Mouse (Mus musculus) kidney, embryonic 16.5 days (tissue): Measurements from ENCODE around the gene Mbnl2. TPM values are rescaled to one million over a fixed set of nuclear protein-coding genes. Genes with fewer than 3 reads are reported as not detected.

ENCODE experiments used
- ATAC-seq: fragments of 200-750 bp; cut with Nextera tagmentation; 2 replicates; pipeline ENCODE4 v1.8.0; 2017; ENCODE audit warnings: moderate TSS enrichment; ENCODE audit not compliant: low FRiP score, low TSS enrichment
- H3K27ac ChIP-seq: fragments of 300-500 bp; sonication (generic); 2 replicates; pipeline ENCODE4 v1.5.1; 2014; ENCODE audit warnings: low read length
- H3K27me3 ChIP-seq: fragments of 300-500 bp; sonication (generic); 2 replicates; pipeline ENCODE4 v1.6.1; 2014; ENCODE audit warnings: low read length, control low read depth, mixed read lengths; ENCODE audit not compliant: insufficient read depth
- H3K36me3 ChIP-seq: fragments of 300-500 bp; sonication (generic); 2 replicates; pipeline ENCODE4 v1.6.1; 2014; ENCODE audit warnings: low read length, control low read depth, mixed read lengths; ENCODE audit not compliant: insufficient read depth
- H3K4me1 ChIP-seq: fragments of 300-500 bp; sonication (generic); 2 replicates; pipeline ENCODE4 v1.6.1; 2014; ENCODE audit warnings: low read length, control low read depth, mixed read lengths; ENCODE audit not compliant: insufficient read depth
- H3K4me2 ChIP-seq: fragments of 300-500 bp; sonication (generic); replicated peaks from 2 replicates; pipeline ENCODE4 v1.6.1; 2014; ENCODE audit warnings: low read depth, low read length
- H3K4me3 ChIP-seq: fragments of 300-500 bp; sonication (generic); 2 replicates; pipeline ENCODE4 v1.5.1; 2014; ENCODE audit warnings: mild to moderate bottlenecking, low read length
- H3K9ac ChIP-seq: fragments of 300-500 bp; sonication (generic); replicated peaks from 2 replicates; pipeline ENCODE4 v1.6.1; 2014; ENCODE audit warnings: low read length
- H3K9me3 ChIP-seq: fragments of 300-500 bp; sonication (generic); 2 replicates; pipeline ENCODE4 v1.6.1; 2016; ENCODE audit warnings: low read length, control low read depth
- WGBS: fragments of 180-500 bp; shearing (Covaris S2); extraction: QIAGEN DNeasy Blood & Tissue Kit; methylation state at CpG from one replicate; pipeline ENCODE4 v1.1.7; 2014; 5-methylcytosine and 5-hydroxymethylcytosine counted together
- polyA plus RNA-seq: library from polyadenylated mRNA; unstranded; fragments of >200 nt; fragmentation: Nextera tagmentation; extraction: Ambion mirVana; gene quantifications from 2 replicates; pipeline ENCODE4 v1.2.1, GENCODE M21; 2015

The Mbnl2 gene
- polyA plus RNA-seq, 1 experiment from 2014 or later: 103 TPM

GRCm38 (mm10) chr14:120318326-120318935 is 43.0 kb downstream of the Mbnl2 start:
- ATAC-seq: peak; percentile 41; the same call in 1 of the 2 replicates
- WGBS: 50% methylated on average over 6 of the region's 6 CpGs
- Histone ChIP-seq H3K27me3 (no peaks in the 10 kb centered on the region), H3K4me1 (peaks cover 18% of the 10 kb centered on the region; the same call in 1 of the 2 replicates), H3K9ac (no peak overlapping the region), H3K27ac (no peak overlapping the region), H3K9me3 (no peaks in the 10 kb centered on the region), H3K36me3 (peaks cover 8% of the 10 kb centered on the region; the same call in 1 of the 2 replicates), H3K4me2 (no peak overlapping the region), H3K4me3 (no peak overlapping the region)

- Histone ChIP-seq H3K9ac (no peak overlapping the region), H3K36me3 (peaks cover 3% of the 10 kb centered on the region; the same call in 1 of the 2 replicates), H3K9me3 (no peaks in the 10 kb centered on the region), H3K4me1 (peaks cover 16% of the 10 kb centered on the region; the same call in 1 of the 2 replicates), H3K27me3 (no peaks in the 10 kb centered on the region), H3K27ac (no peak overlapping the region), H3K4me3 (no peak overlapping the region), H3K4me2 (no peak overlapping the region)
- no peak for ATAC-seq
- 73% methylated on average over 9 of the region's 9 CpGs for WGBS
Measured at GRCm38 (mm10) chr14:120318974-120319731, 43.7 kb downstream of the Mbnl2 start.

- H3K9me3 ChIP-seq: no peaks in the 10 kb centered on the region
- H3K4me2 ChIP-seq: no peak overlapping the region
- peaks cover 7% of the 10 kb centered on the region for H3K36me3 ChIP-seq
- 88% methylated on average over 8 of the region's 8 CpGs for WGBS
- H3K27ac ChIP-seq: no peak overlapping the region
- no peak overlapping the region for H3K9ac ChIP-seq
- no peak for ATAC-seq
- no peaks in the 10 kb centered on the region for H3K27me3 ChIP-seq
- H3K4me1 ChIP-seq: peaks cover 16% of the 10 kb centered on the region; the same call in 1 of the 2 replicates
- H3K4me3 ChIP-seq: no peak overlapping the region
Measured at GRCm38 (mm10) chr14:120322041-120322440, 46.6 kb downstream of the Mbnl2 start.

GRCm38 (mm10) chr14:120323111-120323510 is 47.6 kb downstream of the Mbnl2 start:
- Histone ChIP-seq H3K36me3 (peaks cover 7% of the 10 kb centered on the region), H3K4me2 (no peak overlapping the region), H3K27me3 (no peaks in the 10 kb centered on the region), H3K4me1 (peaks cover 16% of the 10 kb centered on the region; the same call in 1 of the 2 replicates), H3K4me3 (no peak overlapping the region), H3K27ac (no peak overlapping the region), H3K9me3 (no peaks in the 10 kb centered on the region), H3K9ac (no peak overlapping the region)
- no peak for ATAC-seq
- 56% methylated on average over 1 of the region's 1 CpGs for WGBS

GRCm38 (mm10) chr14:120324061-120324791 is 48.8 kb downstream of the Mbnl2 start:
- Histone ChIP-seq H3K9ac (no peak overlapping the region), H3K4me3 (no peak overlapping the region), H3K27ac (no peak overlapping the region), H3K27me3 (no peaks in the 10 kb centered on the region), H3K4me2 (no peak overlapping the region), H3K36me3 (peaks cover 7% of the 10 kb centered on the region), H3K9me3 (no peaks in the 10 kb centered on the region), H3K4me1 (peaks cover 6% of the 10 kb centered on the region; the same call in 1 of the 2 replicates)
- no peak for ATAC-seq
- 93% methylated on average over 8 of the region's 8 CpGs for WGBS

GRCm38 (mm10) chr14:120324883-120325480 is 49.5 kb downstream of the Mbnl2 start:
- no peak for ATAC-seq
- H3K9me3 ChIP-seq: no peaks in the 10 kb centered on the region
- no peak overlapping the region for H3K4me2 ChIP-seq
- H3K27me3 ChIP-seq: no peaks in the 10 kb centered on the region
- peaks cover 4% of the 10 kb centered on the region; the same call in 1 of the 2 replicates for H3K4me1 ChIP-seq
- H3K4me3 ChIP-seq: no peak overlapping the region
- no peak overlapping the region for H3K27ac ChIP-seq
- H3K36me3 ChIP-seq: peaks cover 7% of the 10 kb centered on the region
- no peak overlapping the region for H3K9ac ChIP-seq
- WGBS: 84% methylated on average over 19 of the region's 19 CpGs

- H3K9ac ChIP-seq: no peak overlapping the region
- no peaks in the 10 kb centered on the region for H3K9me3 ChIP-seq
- H3K4me1 ChIP-seq: peaks cover 10% of the 10 kb centered on the region
- H3K27me3 ChIP-seq: no peaks in the 10 kb centered on the region
- no peak for ATAC-seq
- WGBS: 76% methylated on average over 5 of the region's 5 CpGs
- H3K4me3 ChIP-seq: no peak overlapping the region
- H3K36me3 ChIP-seq: peaks cover 7% of the 10 kb centered on the region
- no peak overlapping the region for H3K4me2 ChIP-seq
- no peak overlapping the region for H3K27ac ChIP-seq
Measured at GRCm38 (mm10) chr14:120325673-120326072, 50.2 kb downstream of the Mbnl2 start.

- 69% methylated on average over 12 of the region's 12 CpGs for WGBS
- H3K27me3 ChIP-seq: no peaks in the 10 kb centered on the region
- H3K4me1 ChIP-seq: peaks cover 35% of the 10 kb centered on the region
- H3K4me3 ChIP-seq: no peak overlapping the region
- H3K9ac ChIP-seq: no peak overlapping the region
- peak; percentile 36; the same call in 1 of the 2 replicates for ATAC-seq
- H3K4me2 ChIP-seq: no peak overlapping the region
- no peak overlapping the region for H3K27ac ChIP-seq
- H3K36me3 ChIP-seq: peaks cover 6% of the 10 kb centered on the region; the same call in 1 of the 2 replicates
- no peaks in the 10 kb centered on the region for H3K9me3 ChIP-seq
Measured at GRCm38 (mm10) chr14:120330454-120330853, 55.0 kb downstream of the Mbnl2 start.

- no peak for ATAC-seq
- WGBS: 78% methylated on average over 13 of the region's 13 CpGs
Measured at GRCm38 (mm10) chr14:120330881-120331514, 55.5 kb downstream of the Mbnl2 start.

More at GRCm38 (mm10) chr14:120330881-120331514, 55.5 kb downstream of the Mbnl2 start:
- Histone ChIP-seq H3K27ac (no peak overlapping the region), H3K9ac (no peak overlapping the region), H3K36me3 (peaks cover 6% of the 10 kb centered on the region; the same call in 1 of the 2 replicates), H3K9me3 (no peaks in the 10 kb centered on the region), H3K27me3 (no peaks in the 10 kb centered on the region), H3K4me3 (no peak overlapping the region), H3K4me1 (peaks cover 40% of the 10 kb centered on the region), H3K4me2 (no peak overlapping the region)
